In genomic region chr11:55438031-55438430, GRCm38 (mm10) we compare ENCODE assay signal across 13 mouse cellular contexts. TPM values are rescaled to one million over a fixed set of nuclear protein-coding genes. Genes with fewer than 3 reads are reported as not detected.
DNase-seq lines count a peak whose midpoint lies in the region; ATAC-seq lines count a peak whose summit lies in the region.
"Had no signal": no experiment of that assay in that cellular context is flagged by ENCODE, and none has a peak within 500 bp of the region (broad histone marks: within the 10 kb centered on the region; RNA-seq: fewer than 3 reads in every experiment).

No protein-coding gene starts in this region.

- peaks cover 2% of the 10 kb centered on the region; the same call in 1 of the 2 replicates for H3K4me1 ChIP-seq in limb, embryonic 13.5 days
- no peaks in the 10 kb centered on the region; the same call in 1 of the 2 replicates for H3K4me1 ChIP-seq in limb, embryonic 10.5 days
- H3K4me1 ChIP-seq: liver, embryonic 15.5 days had no signal

- H3K36me3 ChIP-seq in limb, embryonic 13.5 days = no peaks in the 10 kb centered on the region
- no peaks in the 10 kb centered on the region for H3K36me3 ChIP-seq in limb, embryonic 10.5 days
- H3K36me3 ChIP-seq: liver, embryonic 15.5 days had no signal

- H3K9me3 ChIP-seq in limb, embryonic 13.5 days = no peaks in the 10 kb centered on the region
- H3K9me3 ChIP-seq in limb, embryonic 10.5 days (replicated peaks) = no peaks in the 10 kb centered on the region
- H3K9me3 ChIP-seq: liver, embryonic 15.5 days had no signal

- intact Hi-C loops in gastrocnemius, postnatal 14 days (cut with DNase I; ENCODE audit: low total_unique reads) = no loop called here
- intact Hi-C loops in gastrocnemius, postnatal 36 days (cut with DNase I) = no loop called here

- peak; percentile 50 for DNase-seq in gastrocnemius, postnatal 14 days
- DNase-seq in gastrocnemius, postnatal 36 days = no peak
- DNase-seq in limb, embryonic 10.5 days (ENCODE audit: low spot score) = no peak
- peak; percentile 75 for DNase-seq in cerebellum, adult 11-12 months
- DNase-seq in layer of hippocampus, postnatal 10 days (ENCODE audit: low spot score in 2 of 2) = peak; percentile 64 to 74
- DNase-seq in adrenal gland, adult 2 months = no peak
- no peak for DNase-seq in heart, adult 11 months
- DNase-seq: heart, postnatal 14 days; kidney, adult 2 months had no signal

- no peaks in the 10 kb centered on the region for H3K27me3 ChIP-seq in limb, embryonic 13.5 days
- H3K27me3 ChIP-seq in limb, embryonic 10.5 days (ENCODE audit: low read depth, poor library complexity, severe bottlenecking) = no peaks in the 10 kb centered on the region
- H3K27me3 ChIP-seq: liver, embryonic 15.5 days had no signal

- 46% methylated on average over 4 of the region's 4 CpGs for WGBS in limb, embryonic 13.5 days
- WGBS in limb, embryonic 10.5 days = 49% methylated on average over 4 of the region's 4 CpGs

- H3K4me3 ChIP-seq in limb, embryonic 13.5 days = no peak overlapping the region
- H3K4me3 ChIP-seq in limb, embryonic 10.5 days = no peak overlapping the region
- H3K4me3 ChIP-seq: left cerebral cortex, adult 2 months; liver, embryonic 15.5 days had no signal

- peak overlapping the region; percentile 22; the same call in 1 of the 2 replicates for H3K27ac ChIP-seq in limb, embryonic 13.5 days
- H3K27ac ChIP-seq in limb, embryonic 10.5 days = no peak overlapping the region
- H3K27ac ChIP-seq: left cerebral cortex, adult 2 months; liver, embryonic 15.5 days had no signal

- no peak overlapping the region for H3K9ac ChIP-seq in limb, embryonic 13.5 days
- H3K9ac ChIP-seq: liver, embryonic 15.5 days had no signal

- ATAC-seq in limb, embryonic 13.5 days (ENCODE audit: low FRiP score, low read depth) = no peak

- H3K4me2 ChIP-seq in limb, embryonic 13.5 days (replicated peaks) = no peak overlapping the region
- H3K4me2 ChIP-seq: liver, embryonic 15.5 days had no signal

RNA-seq across cellular contexts. Expression of gene Sparc, which starts 15.0 kb away (rescaled TPM):
- total RNA-seq in gastrocnemius, postnatal 14 days (2021) = 1,000 to 10,000 TPM; 1,630 to 1,800 TPM
- total RNA-seq in gastrocnemius, postnatal 36 days (2021) = 100 to 1,000 TPM; 572 to 675 TPM
- 1,317 and 1,385 TPM in 2 replicates for polyA plus RNA-seq in limb, embryonic 13.5 days (2015; fragmentation: Nextera tagmentation; extraction: Ambion mirVana)
- 183 and 211 TPM in 2 replicates for polyA plus RNA-seq in limb, embryonic 10.5 days (2016; fragmentation: Nextera tagmentation; extraction: Ambion mirVana)
- 100 to 1,000 TPM; 378 to 402 TPM for total RNA-seq in layer of hippocampus, postnatal 10 days (2021)
- 1,000 to 10,000 TPM; 1,553 to 3,019 TPM for total RNA-seq in adrenal gland, adult 2 months (2021)
- 4,707 and 5,966 TPM in 2 replicates for polyA plus RNA-seq in adrenal gland, adult 2 months (2012; rRNA removed)
- total RNA-seq: megakaryocyte progenitor cell, adult 5-6 weeks had no signal

RNA-seq across cellular contexts. Expression of gene Atox1, which starts 23.0 kb away (rescaled TPM):
- 10 to 100 TPM; 58.7 to 65.7 TPM for total RNA-seq in gastrocnemius, postnatal 14 days (2021)
- 10 to 100 TPM; 50.4 to 56.4 TPM for total RNA-seq in gastrocnemius, postnatal 36 days (2021)
- polyA plus RNA-seq in limb, embryonic 13.5 days (2015; fragmentation: Nextera tagmentation; extraction: Ambion mirVana) = 318 and 325 TPM in 2 replicates
- polyA plus RNA-seq in limb, embryonic 10.5 days (2016; fragmentation: Nextera tagmentation; extraction: Ambion mirVana) = 224 and 237 TPM in 2 replicates
- 100 to 1,000 TPM; 139 to 143 TPM for total RNA-seq in layer of hippocampus, postnatal 10 days (2021)
- 100 to 1,000 TPM; 226 to 307 TPM for total RNA-seq in adrenal gland, adult 2 months (2021)
- polyA plus RNA-seq in adrenal gland, adult 2 months (2012; rRNA removed) = 679 and 685 TPM in 2 replicates

RNA-seq across cellular contexts. Expression of gene G3bp1, which starts 31.5 kb away (rescaled TPM):
- total RNA-seq in gastrocnemius, postnatal 14 days (2021) = 10 to 100 TPM; 54.8 to 64.9 TPM
- 10 to 100 TPM; 46.1 to 48.5 TPM for total RNA-seq in gastrocnemius, postnatal 36 days (2021)
- polyA plus RNA-seq in limb, embryonic 13.5 days (2015; fragmentation: Nextera tagmentation; extraction: Ambion mirVana) = 209 and 211 TPM in 2 replicates
- polyA plus RNA-seq in limb, embryonic 10.5 days (2016; fragmentation: Nextera tagmentation; extraction: Ambion mirVana) = 267 and 279 TPM in 2 replicates
- total RNA-seq in layer of hippocampus, postnatal 10 days (2021) = 10 to 100 TPM; 43.8 to 44.0 TPM
- total RNA-seq in adrenal gland, adult 2 months (2021) = 10 to 100 TPM; 50.7 to 54.6 TPM
- 22.7 and 33.7 TPM in 2 replicates for polyA plus RNA-seq in adrenal gland, adult 2 months (2012; rRNA removed)

Comparison
In these comparisons a context has a peak if more than half of its experiments do, and no peak if none do; other contexts are left out.
1. DNase-seq: peak in gastrocnemius, postnatal 14 days (single experiment), cerebellum, adult 11-12 months (single experiment) and layer of hippocampus, postnatal 10 days (2 of 2); none in gastrocnemius, postnatal 36 days (0 of 2), limb, embryonic 10.5 days (single experiment), adrenal gland, adult 2 months (single experiment) and heart, adult 11 months (single experiment).